Mouse (Mus musculus) kidney, adult 9 months (tissue): Measurements from ENCODE around the gene Gm8159.
A peak's percentile ranks its signal among the peaks of the same experiment; 100 is the strongest.
"Not testable (repeated sequence)": the region's sequence is repeated elsewhere in the genome, so short reads cannot be mapped to it uniquely, and the experiment has no call there.

ENCODE experiments used
- DNase-seq: peaks from one replicate; pipeline ENCODE4 v3.0.0; 2022

The Gm8159 gene

DNA sequence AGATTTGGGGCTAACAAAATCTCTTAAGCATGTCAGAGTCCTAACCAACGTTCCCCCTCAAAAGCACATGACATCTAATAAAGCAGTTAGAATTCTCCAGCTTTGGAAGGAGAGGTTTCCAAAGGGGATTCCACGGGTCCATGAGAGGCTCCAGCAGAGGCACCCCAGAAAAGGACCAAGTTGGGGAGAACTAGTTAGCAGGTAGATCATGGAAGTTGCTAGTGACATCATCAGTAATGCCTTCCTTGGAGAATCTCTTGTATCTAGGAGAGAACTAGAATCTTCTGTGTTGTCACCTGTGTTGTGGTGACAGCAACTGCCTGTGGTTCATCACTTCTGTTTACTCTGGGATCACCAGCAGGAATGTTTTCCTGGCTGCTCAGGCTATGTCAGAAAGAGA, at the start of gene Gm8159:
Gm8159 (plus strand) TSS at position 301 of the 400 bp plus-strand sequence.
- not testable (repeated sequence) for DNase-seq

DNA sequence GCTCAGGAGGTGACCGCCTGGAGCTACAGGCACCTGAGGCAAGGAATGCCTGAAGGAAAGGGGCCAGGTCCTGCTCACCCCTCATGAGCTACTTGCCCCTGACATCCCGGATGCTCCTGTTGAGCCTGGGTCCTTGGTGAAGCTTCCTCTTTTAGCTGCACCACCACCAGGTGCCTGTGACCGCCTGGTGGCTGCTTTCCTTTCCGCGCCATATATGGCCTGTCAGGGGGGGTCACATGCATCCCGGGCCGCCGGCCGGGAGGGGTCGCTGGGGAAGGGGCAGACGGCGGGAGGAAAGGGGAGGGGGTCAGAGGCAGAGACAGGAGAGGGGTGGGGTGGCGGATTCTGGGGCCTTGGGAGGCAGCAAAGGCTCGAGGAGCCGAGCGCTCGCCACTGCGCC, 17.2 kb downstream of the Gm8159 start:
- DNase-seq = not testable (repeated sequence)

DNA sequence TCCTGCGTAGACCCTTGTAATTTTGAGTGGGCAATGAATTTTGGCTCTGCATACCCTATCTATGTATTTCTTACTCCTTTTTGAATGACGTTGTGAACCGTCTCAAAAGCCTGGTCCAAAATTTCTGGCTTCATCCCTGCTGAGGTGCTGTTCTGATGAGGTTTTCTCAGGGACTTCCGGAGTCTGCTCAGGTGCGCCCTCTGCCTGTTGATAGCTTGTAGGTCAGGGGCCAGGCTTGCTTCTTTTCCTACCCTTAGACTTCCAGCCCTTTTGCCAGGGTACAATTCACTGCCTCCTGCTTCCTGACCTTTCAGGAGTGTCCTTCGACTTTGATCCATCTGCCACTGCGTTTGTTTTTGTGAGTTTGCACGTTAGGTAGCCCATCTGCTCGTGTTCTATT, 18.2 kb downstream of the Gm8159 start:
- DNase-seq = peak; percentile 5

DNA sequence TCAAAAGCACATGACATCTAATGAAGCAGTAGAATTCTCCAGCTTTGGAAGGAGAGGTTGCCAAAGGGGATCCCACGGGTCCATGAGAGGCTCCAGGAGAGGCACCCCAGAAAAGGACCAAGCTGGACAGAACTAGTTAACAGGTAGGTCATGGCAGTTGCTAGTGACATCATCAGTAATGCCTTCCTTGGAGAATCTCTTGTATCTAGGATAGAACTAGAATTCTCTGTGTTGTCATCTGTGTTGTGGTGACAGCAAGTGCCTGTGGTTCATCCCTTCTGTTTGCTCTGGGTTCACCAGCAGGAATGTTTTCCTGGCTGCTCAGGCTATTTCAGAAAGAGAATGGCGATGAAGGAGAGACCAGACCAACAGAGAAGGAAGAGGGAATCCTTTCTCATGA, 31.7 kb downstream of the Gm8159 start, which contains the start of gene Gm3239:
Gm3239 (plus strand) TSS at position 301 of the 400 bp plus-strand sequence.
- not testable (repeated sequence) for DNase-seq
